Mouse (Mus musculus) neural tube, embryonic 13.5 days (tissue): ENCODE measurements at regions not wholly inside any gene's neighbourhood (a gene's known extent, or its start where the extent isn't known, plus 50 kb on each side); places are given as distances from the start of the nearest gene placed in this dataset.
A peak's percentile ranks its signal among the peaks of the same experiment; 100 is the strongest.

Experiments used
- ATAC-seq: fragments of 200-750 bp; cut with Nextera tagmentation; 2 replicates; pipeline ENCODE4 v1.8.0; 2017; ENCODE audit warnings: low read depth, mild to moderate bottlenecking, moderate TSS enrichment, moderate library complexity
- H3K27ac ChIP-seq: fragments of 300-500 bp; sonication (generic); replicated peaks from 2 replicates; pipeline ENCODE4 v1.5.1; 2015; ENCODE audit warnings: moderate library complexity, mild to moderate bottlenecking, inconsistent platforms
- H3K27me3 ChIP-seq: fragments of 300-500 bp; sonication (generic); 2 replicates; pipeline ENCODE4 v1.6.1; 2015; ENCODE audit warnings: mild to moderate bottlenecking, inconsistent platforms
- H3K36me3 ChIP-seq: fragments of 300-500 bp; sonication (generic); 2 replicates; pipeline ENCODE4 v1.6.1; 2015; ENCODE audit warnings: mild to moderate bottlenecking, inconsistent platforms
- H3K4me1 ChIP-seq: fragments of 300-500 bp; sonication (generic); replicated peaks from 2 replicates; pipeline ENCODE4 v1.6.1; 2015; ENCODE audit warnings: inconsistent platforms
- H3K4me2 ChIP-seq: fragments of 300-500 bp; sonication (generic); 2 replicates; pipeline ENCODE4 v1.6.1; 2015; ENCODE audit warnings: inconsistent platforms, mild to moderate bottlenecking, moderate library complexity
- H3K4me3 ChIP-seq: fragments of 300-500 bp; sonication (generic); 2 replicates; pipeline ENCODE4 v1.5.1; 2015; ENCODE audit warnings: mild to moderate bottlenecking, inconsistent platforms
- H3K9ac ChIP-seq: fragments of 300-500 bp; sonication (generic); 2 replicates; pipeline ENCODE4 v1.6.1; 2015; ENCODE audit warnings: moderate library complexity, mild to moderate bottlenecking, inconsistent platforms
- H3K9me3 ChIP-seq: fragments of 300-500 bp; sonication (generic); 2 replicates; pipeline ENCODE4 v1.6.1; 2016; ENCODE audit warnings: inconsistent platforms
- WGBS: fragments of 180-500 bp; shearing (Covaris S2); methylation state at CpG from one replicate; pipeline ENCODE4 v1.1.7; 2015; 5-methylcytosine and 5-hydroxymethylcytosine counted together

- Histone ChIP-seq H3K4me1 (peaks cover 32% of the 10 kb centered on the region), H3K36me3 (no peaks in the 10 kb centered on the region), H3K27ac (no peak overlapping the region), H3K27me3 (no peaks in the 10 kb centered on the region), H3K9ac (no peak overlapping the region), H3K4me2 (no peak overlapping the region), H3K4me3 (no peak overlapping the region), H3K9me3 (peaks cover 9% of the 10 kb centered on the region)
- ATAC-seq, result no peak; the same call in 1 of the 2 replicates
- WGBS, result 46% methylated on average over 4 of the region's 4 CpGs
Measured at GRCm38 (mm10) chr7:72543501-72543900, 237.1 kb upstream of the Mctp2 start.

- ATAC-seq, result no peak; the same call in 1 of the 2 replicates
- Histone ChIP-seq H3K4me3 (no peak overlapping the region), H3K27me3 (no peaks in the 10 kb centered on the region), H3K9me3 (peaks cover 9% of the 10 kb centered on the region), H3K9ac (no peak overlapping the region), H3K36me3 (no peaks in the 10 kb centered on the region), H3K4me2 (no peak overlapping the region), H3K27ac (0 out of 2 replicates have a peak overlapping the region, but pooled peaks have one; percentile 49), H3K4me1 (peaks cover 32% of the 10 kb centered on the region)
- WGBS, result 33% methylated on average over 4 of the region's 4 CpGs
Measured at GRCm38 (mm10) chr7:72543946-72544345, 237.5 kb upstream of the Mctp2 start.

- Histone ChIP-seq H3K27me3 (no peaks in the 10 kb centered on the region), H3K36me3 (no peaks in the 10 kb centered on the region), H3K9me3 (no peaks in the 10 kb centered on the region), H3K9ac (no peak overlapping the region), H3K4me2 (no peak overlapping the region), H3K27ac (no peak overlapping the region), H3K4me1 (no peaks in the 10 kb centered on the region), H3K4me3 (no peak overlapping the region)
- no peak for ATAC-seq
Measured at GRCm38 (mm10) chr7:72567378-72567777, 261.0 kb upstream of the Mctp2 start.

- Histone ChIP-seq H3K4me2 (no peak overlapping the region), H3K4me3 (no peak overlapping the region), H3K9me3 (no peaks in the 10 kb centered on the region), H3K36me3 (no peaks in the 10 kb centered on the region), H3K27me3 (no peaks in the 10 kb centered on the region), H3K27ac (no peak overlapping the region), H3K4me1 (no peaks in the 10 kb centered on the region), H3K9ac (no peak overlapping the region)
- no peak for ATAC-seq
Measured at GRCm38 (mm10) chr7:72569177-72569576, 262.8 kb upstream of the Mctp2 start.

GRCm38 (mm10) chr7:72574316-72574715 is 267.9 kb upstream of the Mctp2 start:
- Histone ChIP-seq H3K9ac (no peak overlapping the region), H3K36me3 (no peaks in the 10 kb centered on the region), H3K27me3 (no peaks in the 10 kb centered on the region), H3K4me1 (peaks cover 4% of the 10 kb centered on the region; the same call in 1 of the 2 replicates), H3K27ac (no peak overlapping the region), H3K9me3 (no peaks in the 10 kb centered on the region), H3K4me2 (no peak overlapping the region), H3K4me3 (no peak overlapping the region)
- ATAC-seq, result no peak
- 61% methylated on average over 1 of the region's 1 CpGs for WGBS

- Histone ChIP-seq H3K36me3 (no peaks in the 10 kb centered on the region), H3K27ac (no peak overlapping the region), H3K9me3 (no peaks in the 10 kb centered on the region), H3K4me3 (no peak overlapping the region), H3K4me2 (no peak overlapping the region), H3K27me3 (no peaks in the 10 kb centered on the region), H3K4me1 (no peaks in the 10 kb centered on the region), H3K9ac (no peak overlapping the region)
- no peak for ATAC-seq
- WGBS, result 88% methylated on average over 3 of the region's 3 CpGs
Measured at GRCm38 (mm10) chr7:72584427-72584826, 278.0 kb upstream of the Mctp2 start.

GRCm38 (mm10) chr7:72589241-72589668 is 282.8 kb upstream of the Mctp2 start:
- H3K4me3 ChIP-seq, result no peak overlapping the region
- no peaks in the 10 kb centered on the region for H3K36me3 ChIP-seq
- no peak for ATAC-seq
- H3K9me3 ChIP-seq, result no peaks in the 10 kb centered on the region
- no peak overlapping the region for H3K27ac ChIP-seq
- H3K9ac ChIP-seq, result no peak overlapping the region
- peaks cover 8% of the 10 kb centered on the region; the same call in 1 of the 2 replicates for H3K4me1 ChIP-seq
- H3K4me2 ChIP-seq, result no peak overlapping the region
- no peaks in the 10 kb centered on the region for H3K27me3 ChIP-seq
- WGBS, result 68% methylated on average over 3 of the region's 3 CpGs

GRCm38 (mm10) chr7:72590351-72591115 is 284.1 kb upstream of the Mctp2 start:
- Histone ChIP-seq H3K4me1 (peaks cover 8% of the 10 kb centered on the region; the same call in 1 of the 2 replicates), H3K36me3 (no peaks in the 10 kb centered on the region), H3K9me3 (no peaks in the 10 kb centered on the region), H3K27ac (no peak overlapping the region), H3K4me2 (no peak overlapping the region), H3K9ac (no peak overlapping the region), H3K4me3 (no peak overlapping the region), H3K27me3 (no peaks in the 10 kb centered on the region)
- 79% methylated on average over 4 of the region's 4 CpGs for WGBS
- no peak for ATAC-seq

- ATAC-seq, result no peak; the same call in 1 of the 2 replicates
- no peak overlapping the region for H3K9ac ChIP-seq
- 53% methylated on average over 6 of the region's 6 CpGs for whole genome bisulfite sequencing
- H3K36me3 ChIP-seq, result no peaks in the 10 kb centered on the region
- H3K4me3 ChIP-seq, result no peak overlapping the region
- no peak overlapping the region for H3K27ac ChIP-seq
- no peaks in the 10 kb centered on the region for H3K9me3 ChIP-seq
- no peak overlapping the region for H3K4me2 ChIP-seq
- H3K27me3 ChIP-seq, result no peaks in the 10 kb centered on the region
- H3K4me1 ChIP-seq, result peaks cover 8% of the 10 kb centered on the region; the same call in 1 of the 2 replicates
Measured at GRCm38 (mm10) chr7:72592110-72592509, 285.7 kb upstream of the Mctp2 start.

GRCm38 (mm10) chr7:72592649-72593048 is 286.2 kb upstream of the Mctp2 start:
- H3K9me3 ChIP-seq, result no peaks in the 10 kb centered on the region
- no peak overlapping the region for H3K27ac ChIP-seq
- WGBS, result 77% methylated on average over 3 of the region's 3 CpGs
- H3K9ac ChIP-seq, result no peak overlapping the region
- peaks cover 8% of the 10 kb centered on the region; the same call in 1 of the 2 replicates for H3K4me1 ChIP-seq
- no peak for ATAC-seq
- H3K36me3 ChIP-seq, result no peaks in the 10 kb centered on the region
- H3K4me2 ChIP-seq, result no peak overlapping the region
- no peak overlapping the region for H3K4me3 ChIP-seq
- H3K27me3 ChIP-seq, result no peaks in the 10 kb centered on the region

GRCm38 (mm10) chr7:72593259-72593658 is 286.9 kb upstream of the Mctp2 start:
- Histone ChIP-seq H3K9me3 (no peaks in the 10 kb centered on the region), H3K27ac (no peak overlapping the region), H3K4me1 (peaks cover 8% of the 10 kb centered on the region; the same call in 1 of the 2 replicates), H3K9ac (no peak overlapping the region), H3K4me2 (no peak overlapping the region), H3K4me3 (no peak overlapping the region), H3K36me3 (no peaks in the 10 kb centered on the region), H3K27me3 (no peaks in the 10 kb centered on the region)
- WGBS, result 73% methylated on average over 1 of the region's 1 CpGs
- no peak for ATAC-seq

GRCm38 (mm10) chr7:72594741-72595140 is 288.3 kb upstream of the Mctp2 start:
- peaks cover 8% of the 10 kb centered on the region; the same call in 1 of the 2 replicates for H3K4me1 ChIP-seq
- no peaks in the 10 kb centered on the region for H3K9me3 ChIP-seq
- no peak for ATAC-seq
- H3K4me2 ChIP-seq, result no peak overlapping the region
- no peaks in the 10 kb centered on the region for H3K27me3 ChIP-seq
- H3K9ac ChIP-seq, result no peak overlapping the region
- no peaks in the 10 kb centered on the region for H3K36me3 ChIP-seq
- no peak overlapping the region for H3K27ac ChIP-seq
- 86% methylated on average over 1 of the region's 1 CpGs for WGBS
- no peak overlapping the region for H3K4me3 ChIP-seq

- Histone ChIP-seq H3K4me2 (no peak overlapping the region), H3K27ac (no peak overlapping the region), H3K27me3 (no peaks in the 10 kb centered on the region), H3K4me1 (peaks cover 10% of the 10 kb centered on the region), H3K9me3 (no peaks in the 10 kb centered on the region), H3K4me3 (no peak overlapping the region), H3K36me3 (no peaks in the 10 kb centered on the region), H3K9ac (no peak overlapping the region)
- ATAC-seq, result no peak
Measured at GRCm38 (mm10) chr7:72596985-72597384, 290.6 kb upstream of the Mctp2 start.
